Mouse (Mus musculus): ENCODE results near the gene Parp16. TPM values are rescaled to one million over a fixed set of nuclear protein-coding genes. Genes with fewer than 3 reads are reported as not detected.
"Not testable (repeated sequence)": the region's sequence is repeated elsewhere in the genome, so short reads cannot be mapped to it uniquely, and the experiment has no call there.

Gene Parp16
- polyA plus RNA-seq, 1 experiment from 2014 or later: 5.4 TPM

GRCm38 (mm10) chr9:65255906-65256600 is 60.9 kb downstream of the Parp16 start:
- no peak for ATAC-seq (ENCODE audit: borderline replicate concordance, extremely low read depth, low FRiP score, low TSS enrichment)
- H3K4me2 ChIP-seq: no peak overlapping the region
- H3K4me3 ChIP-seq: no peak overlapping the region
- no peak overlapping the region for H3K27ac ChIP-seq
- 70% methylated on average over 11 of the region's 11 CpGs for WGBS
- H3K36me3 ChIP-seq: no peaks in the 10 kb centered on the region
- H3K9me3 ChIP-seq: no peaks in the 10 kb centered on the region
- H3K4me1 ChIP-seq: no peaks in the 10 kb centered on the region
- H3K27me3 ChIP-seq: no peaks in the 10 kb centered on the region
- no peak overlapping the region for H3K9ac ChIP-seq

- H3K4me3 ChIP-seq: no peak overlapping the region
- WGBS: 70% methylated on average over 9 of the region's 9 CpGs
These were observed 62.2 kb downstream of the Parp16 start for GRCm38 (mm10) chr9:65257218-65257910.

GRCm38 (mm10) chr9:65259366-65259765 is 64.2 kb downstream of the Parp16 start:
- no peaks in the 10 kb centered on the region for H3K27me3 ChIP-seq
- H3K4me3 ChIP-seq: no peak overlapping the region
- H3K4me1 ChIP-seq: no peaks in the 10 kb centered on the region
- no peaks in the 10 kb centered on the region for H3K9me3 ChIP-seq
- no peak overlapping the region for H3K4me2 ChIP-seq
- H3K9ac ChIP-seq: no peak overlapping the region
- WGBS: 62% methylated on average over 7 of the region's 7 CpGs
- no peak overlapping the region for H3K27ac ChIP-seq
- H3K36me3 ChIP-seq: no peaks in the 10 kb centered on the region
- ATAC-seq (ENCODE audit: borderline replicate concordance, extremely low read depth, low FRiP score, low TSS enrichment): no peak

More at GRCm38 (mm10) chr9:65257218-65257910, 62.2 kb downstream of the Parp16 start:
- Histone ChIP-seq H3K27me3 (no peaks in the 10 kb centered on the region), H3K4me1 (no peaks in the 10 kb centered on the region), H3K9me3 (no peaks in the 10 kb centered on the region), H3K9ac (no peak overlapping the region), H3K27ac (no peak overlapping the region), H3K36me3 (no peaks in the 10 kb centered on the region), H3K4me2 (no peak overlapping the region)
- ATAC-seq (ENCODE audit: borderline replicate concordance, extremely low read depth, low FRiP score, low TSS enrichment): no peak

- Histone ChIP-seq H3K9ac (no peak overlapping the region), H3K27ac (no peak overlapping the region), H3K36me3 (no peaks in the 10 kb centered on the region), H3K4me2 (no peak overlapping the region), H3K27me3 (no peaks in the 10 kb centered on the region), H3K4me1 (no peaks in the 10 kb centered on the region), H3K4me3 (no peak overlapping the region), H3K9me3 (no peaks in the 10 kb centered on the region)
- no peak for ATAC-seq (ENCODE audit: borderline replicate concordance, extremely low read depth, low FRiP score, low TSS enrichment)
- WGBS: 76% methylated on average over 2 of the region's 2 CpGs
These were observed 66.6 kb downstream of the Parp16 start for GRCm38 (mm10) chr9:65261591-65262230.

- H3K27me3 ChIP-seq: no peaks in the 10 kb centered on the region
- no peak overlapping the region for H3K4me3 ChIP-seq
- no peaks in the 10 kb centered on the region; the same call in 1 of the 2 replicates for H3K4me1 ChIP-seq
- H3K27ac ChIP-seq: no peak overlapping the region
- H3K4me2 ChIP-seq: no peak overlapping the region
- H3K9ac ChIP-seq: no peak overlapping the region
- WGBS: 92% methylated on average over 3 of the region's 3 CpGs
- no peak for ATAC-seq (ENCODE audit: borderline replicate concordance, extremely low read depth, low FRiP score, low TSS enrichment)
- H3K9me3 ChIP-seq: no peaks in the 10 kb centered on the region
- H3K36me3 ChIP-seq: no peaks in the 10 kb centered on the region
These were observed 67.5 kb downstream of the Parp16 start for GRCm38 (mm10) chr9:65262641-65263120.

GRCm38 (mm10) chr9:65264959-65265358 is 69.8 kb downstream of the Parp16 start, which contains the start of gene Cilp:
TSS of gene Cilp (plus strand) at chr9:65265180.
- no peak within 1 kb of the TSS for H3K27ac ChIP-seq
- no peaks in the 10 kb centered on the region; the same call in 1 of the 2 replicates for H3K4me1 ChIP-seq
- H3K9me3 ChIP-seq: no peaks in the 10 kb centered on the region
- H3K4me2 ChIP-seq: no peak within 1 kb of the TSS
- H3K27me3 ChIP-seq: no peaks in the 10 kb centered on the region
- 0 out of 2 replicates have a peak, but pooled peaks have one; percentile 57 for ATAC-seq (ENCODE audit: borderline replicate concordance, extremely low read depth, low FRiP score, low TSS enrichment)
- H3K36me3 ChIP-seq: no peaks in the 10 kb centered on the region
- WGBS: 34% methylated on average over 5 of the region's 5 CpGs
- no peak within 1 kb of the TSS for H3K9ac ChIP-seq
- no peak within 1 kb of the TSS for H3K4me3 ChIP-seq

GRCm38 (mm10) chr9:65267742-65268515 is 72.8 kb downstream of the Parp16 start:
- Histone ChIP-seq H3K36me3 (no peaks in the 10 kb centered on the region), H3K9ac (no peak overlapping the region), H3K4me1 (no peaks in the 10 kb centered on the region; the same call in 1 of the 2 replicates), H3K4me2 (no peak overlapping the region), H3K27me3 (no peaks in the 10 kb centered on the region), H3K9me3 (no peaks in the 10 kb centered on the region), H3K4me3 (no peak overlapping the region), H3K27ac (no peak overlapping the region)
- no peak for ATAC-seq (ENCODE audit: borderline replicate concordance, extremely low read depth, low FRiP score, low TSS enrichment)
- 39% methylated on average over 7 of the region's 7 CpGs for WGBS

- Histone ChIP-seq H3K9me3 (no peaks in the 10 kb centered on the region), H3K27ac (no peak overlapping the region), H3K27me3 (no peaks in the 10 kb centered on the region), H3K9ac (no peak overlapping the region), H3K4me1 (no peaks in the 10 kb centered on the region), H3K4me2 (no peak overlapping the region), H3K4me3 (no peak overlapping the region), H3K36me3 (no peaks in the 10 kb centered on the region)
- no peak for ATAC-seq (ENCODE audit: borderline replicate concordance, extremely low read depth, low FRiP score, low TSS enrichment)
- WGBS: 85% methylated on average over 13 of the region's 13 CpGs
These were observed 78.1 kb downstream of the Parp16 start for GRCm38 (mm10) chr9:65273048-65273809.

GRCm38 (mm10) chr9:65273873-65274272 is 78.7 kb downstream of the Parp16 start:
- no peaks in the 10 kb centered on the region for H3K36me3 ChIP-seq
- H3K4me3 ChIP-seq: no peak overlapping the region
- WGBS: 79% methylated on average over 4 of the region's 4 CpGs
- H3K27me3 ChIP-seq: no peaks in the 10 kb centered on the region
- H3K4me1 ChIP-seq: no peaks in the 10 kb centered on the region
- no peak for ATAC-seq (ENCODE audit: borderline replicate concordance, extremely low read depth, low FRiP score, low TSS enrichment)
- no peak overlapping the region for H3K9ac ChIP-seq
- H3K9me3 ChIP-seq: no peaks in the 10 kb centered on the region
- no peak overlapping the region for H3K27ac ChIP-seq
- no peak overlapping the region for H3K4me2 ChIP-seq

- not testable (repeated sequence) for H3K4me1 ChIP-seq; ATAC-seq (ENCODE audit: borderline replicate concordance, extremely low read depth, low FRiP score, low TSS enrichment); H3K4me3 ChIP-seq; H3K9ac ChIP-seq; H3K4me2 ChIP-seq; H3K27ac ChIP-seq; H3K9me3 ChIP-seq; H3K27me3 ChIP-seq; H3K36me3 ChIP-seq
- 74% methylated on average over 3 of the region's 3 CpGs for WGBS
These were observed 79.7 kb downstream of the Parp16 start for GRCm38 (mm10) chr9:65274851-65275250.

All from lung, embryonic 15.5 days (tissue).